Mouse (Mus musculus): ENCODE data around the gene Gadd45b. TPM values are rescaled to one million over a fixed set of nuclear protein-coding genes. Genes with fewer than 3 reads are reported as not detected.

The Gadd45b gene
- total and polyA plus RNA-seq, 3 experiments: 14.9 to 52.5 (median 24.4) TPM

GRCm38 (mm10) chr10:80903282-80903681 lies 26.6 kb upstream of the Gadd45b start:
- Histone ChIP-seq H3K4me2 (ENCODE audit: insufficient read depth, low read depth, poor library complexity, severe bottlenecking) (no peak overlapping the region), H3K9ac (ENCODE audit: insufficient read depth, low read depth) (no peak overlapping the region), H3K36me3 (replicated peaks in 1 of 2; ENCODE audit: control insufficient read depth in 1 of 2, insufficient read depth in 1 of 2, low read length in 1 of 2) (peaks cover 42 to 84% of the 10 kb centered on the region in 2 experiments), H3K27me3 (replicated peaks) (no peaks in the 10 kb centered on the region), H3K79me2 (replicated peaks; ENCODE audit: control insufficient read depth, extremely low read depth, insufficient read depth, poor library complexity, severe bottlenecking) (peaks cover 10% of the 10 kb centered on the region; the same call in 1 of the 2 replicates), H3K4me1 (ENCODE audit: control insufficient read depth in 1 of 2, insufficient read depth in 2 of 2) (peaks cover 8 to 21% of the 10 kb centered on the region in 2 experiments; a peak in 3 of 4 replicates), H3K9me3 (replicated peaks; ENCODE audit: low read length) (no peaks in the 10 kb centered on the region), H3K4me3 (replicated peaks in 1 of 3; ENCODE audit: low read depth in 2 of 3, low read length in 2 of 3, poor library complexity in 1 of 3) (no peak overlapping the region), H3K27ac (ENCODE audit: insufficient read depth, low read depth) (no peak overlapping the region)
- DNase-seq (ENCODE audit: extremely low read depth): no peak
- dilution Hi-C loops (cut with MboI; ENCODE audit: extremely low pct_ligation_motif_present, extremely low pct_unique_long_range_greater_than_20kb, low sequenced_read_pairs) (no loop called here), in situ Hi-C loops (cut with MboI; ENCODE audit: low pct_ligation_motif_present, low pct_unique_long_range_greater_than_20kb, low sequenced_read_pairs) (no loop called here)
- no peak for TF ChIP-seq JUND (conservative IDR thresholded peaks at IDR 0.05; ENCODE audit: low read depth, low read length)
- no peak for TF ChIP-seq MYC (IDR thresholded peaks at IDR 0.05; ENCODE audit: low read depth, low read length)
- TF ChIP-seq USF2 (conservative IDR thresholded peaks at IDR 0.05; ENCODE audit: low read depth, low read length): no peak
- no peak for TF ChIP-seq TBP (conservative IDR thresholded peaks at IDR 0.05; ENCODE audit: low read depth, low read length)
- no peak for TF ChIP-seq TCF12 (IDR thresholded peaks at IDR 0.05; ENCODE audit: low read depth, low read length)

- no peak for DNase-seq (ENCODE audit: extremely low read depth)
- Histone ChIP-seq H3K9me3 (replicated peaks; ENCODE audit: low read length) (no peaks in the 10 kb centered on the region), H3K9ac (ENCODE audit: insufficient read depth, low read depth) (no peak overlapping the region), H3K27ac (ENCODE audit: insufficient read depth, low read depth) (no peak overlapping the region), H3K4me1 (ENCODE audit: control insufficient read depth in 1 of 2, insufficient read depth in 2 of 2) (peaks cover 5 to 14% of the 10 kb centered on the region in 2 experiments; a peak in 3 of 4 replicates), H3K36me3 (replicated peaks in 1 of 2; ENCODE audit: control insufficient read depth in 1 of 2, insufficient read depth in 1 of 2, low read length in 1 of 2) (peaks cover 37 to 84% of the 10 kb centered on the region in 2 experiments), H3K4me3 (replicated peaks in 1 of 3; ENCODE audit: low read depth in 2 of 3, low read length in 2 of 3, poor library complexity in 1 of 3) (no peak overlapping the region), H3K27me3 (replicated peaks) (no peaks in the 10 kb centered on the region), H3K79me2 (replicated peaks; ENCODE audit: control insufficient read depth, extremely low read depth, insufficient read depth, poor library complexity, severe bottlenecking) (peaks cover 8% of the 10 kb centered on the region; the same call in 1 of the 2 replicates), H3K4me2 (ENCODE audit: insufficient read depth, low read depth, poor library complexity, severe bottlenecking) (no peak overlapping the region)
- in situ Hi-C loops (cut with MboI; ENCODE audit: low pct_ligation_motif_present, low pct_unique_long_range_greater_than_20kb, low sequenced_read_pairs) (no loop called here), dilution Hi-C loops (cut with MboI; ENCODE audit: extremely low pct_ligation_motif_present, extremely low pct_unique_long_range_greater_than_20kb, low sequenced_read_pairs) (no loop called here)
- TF ChIP-seq MAFK (IDR thresholded peaks at IDR 0.05; ENCODE audit: insufficient replicate concordance, low read length) (no peak), PAX5 (IDR thresholded peaks at IDR 0.05; ENCODE audit: low read length) (no peak), MAZ (IDR thresholded peaks at IDR 0.05; ENCODE audit: low read depth, low read length) (no peak)
Observed at GRCm38 (mm10) chr10:80904004-80904693, 25.7 kb upstream of the Gadd45b start.

GRCm38 (mm10) chr10:80904709-80905108 lies 25.2 kb upstream of the Gadd45b start:
- in situ Hi-C loops (cut with MboI; ENCODE audit: low pct_ligation_motif_present, low pct_unique_long_range_greater_than_20kb, low sequenced_read_pairs): no loop called here
- Histone ChIP-seq H3K36me3 (replicated peaks in 1 of 2; ENCODE audit: control insufficient read depth in 1 of 2, insufficient read depth in 1 of 2, low read length in 1 of 2) (peaks cover 40 to 84% of the 10 kb centered on the region in 2 experiments), H3K79me2 (replicated peaks; ENCODE audit: control insufficient read depth, extremely low read depth, insufficient read depth, poor library complexity, severe bottlenecking) (peaks cover 3% of the 10 kb centered on the region; the same call in 1 of the 2 replicates), H3K27me3 (replicated peaks) (no peaks in the 10 kb centered on the region), H3K4me2 (ENCODE audit: insufficient read depth, low read depth, poor library complexity, severe bottlenecking) (no peak overlapping the region), H3K9ac (ENCODE audit: insufficient read depth, low read depth) (no peak overlapping the region), H3K27ac (ENCODE audit: insufficient read depth, low read depth) (no peak overlapping the region), H3K4me1 (ENCODE audit: control insufficient read depth in 1 of 2, insufficient read depth in 2 of 2) (peaks cover 6 to 8% of the 10 kb centered on the region in 2 experiments; a peak in 3 of 4 replicates), H3K9me3 (replicated peaks; ENCODE audit: low read length) (no peaks in the 10 kb centered on the region), H3K4me3 (replicated peaks in 1 of 3; ENCODE audit: low read depth in 2 of 3, low read length in 2 of 3, poor library complexity in 1 of 3) (no peak overlapping the region)
- dilution Hi-C loops (cut with MboI; ENCODE audit: extremely low pct_ligation_motif_present, extremely low pct_unique_long_range_greater_than_20kb, low sequenced_read_pairs): no loop called here
- DNase-seq (ENCODE audit: extremely low read depth): no peak
- TF ChIP-seq ZMIZ1 (IDR thresholded peaks at IDR 0.05; ENCODE audit: low read depth, low read length) (no peak), POLR2AphosphoS2 (IDR thresholded peaks at IDR 0.05; ENCODE audit: low read depth, low read length) (no peak)

Data from CH12.LX (cell line).